Mouse (Mus musculus): Measurements from ENCODE around the gene Med21.

- no peak for TF ChIP-seq CTCF (IDR thresholded peaks at IDR 0.05)
- TF ChIP-seq EP300 (IDR thresholded peaks at IDR 0.05), result no peak
Measured at GRCm38 (mm10) chr6:146683881-146684280, 41.5 kb downstream of the Med21 start.

Data from lung, postnatal 0 days (tissue).